Mouse (Mus musculus) embryonic facial prominence, embryonic 12.5 days (tissue): ENCODE measurements around the gene Ect2l. TPM values are rescaled to one million over a fixed set of nuclear protein-coding genes. Genes with fewer than 3 reads are reported as not detected.

ENCODE experiments used
- ATAC-seq: fragments of 200-750 bp; cut with Nextera tagmentation; 2 replicates; pipeline ENCODE4 v1.8.0; 2017; ENCODE audit not compliant: insufficient number of reproducible peaks, insufficient read depth, low FRiP score, low TSS enrichment
- H3K27ac ChIP-seq: fragments of 300-500 bp; sonication (generic); 2 replicates; pipeline ENCODE4 v1.5.1; 2016; ENCODE audit warnings: mild to moderate bottlenecking
- H3K27me3 ChIP-seq: fragments of 300-500 bp; sonication (generic); 2 replicates; pipeline ENCODE4 v1.6.1; 2016; ENCODE audit warnings: mild to moderate bottlenecking, moderate library complexity
- H3K36me3 ChIP-seq: fragments of 300-500 bp; sonication (generic); 2 replicates; pipeline ENCODE4 v1.6.1; 2016; ENCODE audit warnings: mild to moderate bottlenecking
- H3K4me1 ChIP-seq: fragments of 300-500 bp; sonication (generic); 2 replicates; pipeline ENCODE4 v1.6.1; 2016
- H3K4me2 ChIP-seq: fragments of 300-500 bp; sonication (generic); replicated peaks from 2 replicates; pipeline ENCODE4 v1.6.1; 2016; ENCODE audit warnings: mild to moderate bottlenecking, moderate library complexity
- H3K4me3 ChIP-seq: fragments of 300-500 bp; sonication (generic); 2 replicates; pipeline ENCODE4 v1.5.1; 2016; ENCODE audit warnings: mild to moderate bottlenecking
- H3K9ac ChIP-seq: fragments of 300-500 bp; sonication (generic); 2 replicates; pipeline ENCODE4 v1.6.1; 2016; ENCODE audit warnings: mild to moderate bottlenecking, moderate library complexity
- H3K9me3 ChIP-seq: fragments of 300-500 bp; sonication (generic); 2 replicates; pipeline ENCODE4 v1.6.1; 2016; ENCODE audit warnings: mild to moderate bottlenecking, moderate library complexity
- WGBS: fragments of 180-500 bp; shearing (Covaris S2); methylation state at CpG from one replicate; pipeline ENCODE4 v1.1.7; 2016; 5-methylcytosine and 5-hydroxymethylcytosine counted together
- polyA plus RNA-seq: library from polyadenylated mRNA; unstranded; fragments of >200 nt; fragmentation: Nextera tagmentation; extraction: Ambion mirVana; gene quantifications from 2 replicates; pipeline ENCODE4 v1.2.1, GENCODE M21; 2016

Ect2l gene
- polyA plus RNA-seq: 0.55 TPM in 2 replicates

DNA sequence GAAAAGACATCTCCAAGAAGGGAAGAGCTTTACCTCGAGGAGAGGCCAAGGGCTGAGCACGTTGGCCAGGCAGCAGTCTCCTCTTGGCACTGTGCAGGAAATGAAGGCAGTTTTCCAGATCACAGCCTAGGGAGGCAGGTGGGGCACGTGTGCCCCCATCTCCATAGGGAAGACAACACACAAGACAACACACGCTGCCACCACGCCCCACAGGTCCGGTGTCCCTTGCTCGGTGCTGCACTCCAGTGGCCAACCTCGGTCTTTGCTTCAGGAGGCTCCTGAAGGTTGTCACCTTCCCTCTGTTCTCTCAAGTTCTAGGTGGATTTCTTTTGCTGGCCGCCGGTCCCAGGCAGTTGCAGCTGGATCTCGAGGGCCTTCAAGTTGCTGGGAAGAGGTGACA, at the start of gene Ect2l:
Ect2l (minus strand) TSS at position 165 of the 400 bp plus-strand sequence.
- Histone ChIP-seq H3K4me3 (no peak within 1 kb of the TSS), H3K27ac (no peak within 1 kb of the TSS), H3K4me1 (no peaks in the 10 kb centered on the region), H3K27me3 (no peaks in the 10 kb centered on the region), H3K36me3 (no peaks in the 10 kb centered on the region), H3K9ac (no peak within 1 kb of the TSS), H3K9me3 (no peaks in the 10 kb centered on the region), H3K4me2 (0 out of 2 replicates have a peak within 1 kb of the TSS, but pooled peaks have one; percentile 14)
- 13% methylated on average over 11 of the region's 11 CpGs for WGBS
- ATAC-seq: no peak

DNA sequence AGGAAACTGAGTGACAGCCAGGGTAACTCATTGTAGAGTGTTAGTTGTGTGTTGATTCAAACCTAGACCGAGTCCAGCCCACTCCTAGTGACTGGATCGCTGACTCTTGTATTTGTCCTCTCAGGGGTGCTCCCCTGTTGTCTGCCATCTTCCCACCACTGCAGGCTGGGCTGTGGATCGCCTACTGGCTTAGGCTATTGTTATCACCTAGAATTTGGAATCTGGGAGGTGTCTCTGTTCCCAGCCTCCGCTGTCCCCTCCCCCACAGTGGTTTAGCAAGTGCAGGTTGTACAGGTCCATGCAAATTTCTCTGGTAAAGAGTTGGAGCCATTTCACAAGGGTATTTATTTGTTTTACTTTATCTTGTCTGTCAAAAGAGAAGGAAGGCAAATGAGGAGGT, 40.7 kb upstream of the Ect2l start:
- WGBS: 72% methylated on average over 4 of the region's 4 CpGs
- Histone ChIP-seq H3K4me2 (no peak overlapping the region), H3K27ac (no peak overlapping the region), H3K27me3 (no peaks in the 10 kb centered on the region), H3K4me1 (no peaks in the 10 kb centered on the region), H3K4me3 (no peak overlapping the region), H3K9me3 (no peaks in the 10 kb centered on the region), H3K9ac (no peak overlapping the region), H3K36me3 (no peaks in the 10 kb centered on the region)
- ATAC-seq: no peak

DNA sequence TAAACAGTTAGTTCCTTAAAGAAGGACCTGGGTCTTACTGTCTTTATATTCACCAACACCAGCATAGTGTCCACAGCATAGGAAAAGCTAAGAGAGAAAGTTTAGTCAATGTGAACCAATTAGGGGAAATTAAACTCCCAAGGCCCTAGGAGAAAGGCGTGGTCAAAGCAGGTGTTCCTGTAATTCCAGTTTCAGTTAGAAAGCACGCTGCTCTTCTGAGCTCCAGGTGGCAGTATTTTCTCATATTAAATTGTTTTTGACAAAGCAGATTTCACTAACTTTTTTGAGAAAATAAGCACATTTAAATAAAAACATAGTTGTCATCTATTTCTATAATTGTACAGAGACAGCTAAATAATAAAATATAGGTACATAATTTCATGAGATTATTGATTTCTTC, 32.9 kb upstream of the Ect2l start:
- Histone ChIP-seq H3K4me3 (no peak overlapping the region), H3K27ac (no peak overlapping the region), H3K4me2 (no peak overlapping the region), H3K36me3 (no peaks in the 10 kb centered on the region), H3K9ac (no peak overlapping the region), H3K4me1 (no peaks in the 10 kb centered on the region), H3K27me3 (no peaks in the 10 kb centered on the region), H3K9me3 (no peaks in the 10 kb centered on the region)
- 52% methylated on average over 2 of the region's 2 CpGs for WGBS
- no peak for ATAC-seq

DNA sequence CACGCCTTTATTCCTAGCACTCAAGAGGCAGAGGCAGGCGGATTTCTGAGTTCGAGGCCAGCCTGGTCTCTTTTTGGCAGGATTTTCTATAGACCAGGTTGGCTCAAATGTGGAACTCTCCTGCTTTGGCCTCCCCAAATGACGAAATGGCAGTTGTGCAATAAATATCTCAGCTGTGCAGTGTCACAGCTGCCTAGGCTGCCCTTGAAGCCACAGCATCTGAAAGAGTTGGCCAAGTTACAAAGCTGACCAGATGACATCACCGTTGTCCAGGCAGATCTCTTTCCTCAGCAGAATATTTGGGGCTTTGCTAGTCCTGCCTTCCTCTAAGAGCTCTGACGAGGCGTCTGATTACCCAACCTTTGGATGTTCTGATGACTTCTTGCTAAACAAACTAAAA, 26.5 kb upstream of the Ect2l start:
- Histone ChIP-seq H3K4me2 (no peak overlapping the region), H3K9ac (no peak overlapping the region), H3K36me3 (no peaks in the 10 kb centered on the region), H3K9me3 (no peaks in the 10 kb centered on the region), H3K27ac (no peak overlapping the region), H3K27me3 (no peaks in the 10 kb centered on the region), H3K4me1 (peaks cover 3% of the 10 kb centered on the region; the same call in 1 of the 2 replicates), H3K4me3 (no peak overlapping the region)
- no peak for ATAC-seq
- WGBS: 83% methylated on average over 7 of the region's 7 CpGs

DNA sequence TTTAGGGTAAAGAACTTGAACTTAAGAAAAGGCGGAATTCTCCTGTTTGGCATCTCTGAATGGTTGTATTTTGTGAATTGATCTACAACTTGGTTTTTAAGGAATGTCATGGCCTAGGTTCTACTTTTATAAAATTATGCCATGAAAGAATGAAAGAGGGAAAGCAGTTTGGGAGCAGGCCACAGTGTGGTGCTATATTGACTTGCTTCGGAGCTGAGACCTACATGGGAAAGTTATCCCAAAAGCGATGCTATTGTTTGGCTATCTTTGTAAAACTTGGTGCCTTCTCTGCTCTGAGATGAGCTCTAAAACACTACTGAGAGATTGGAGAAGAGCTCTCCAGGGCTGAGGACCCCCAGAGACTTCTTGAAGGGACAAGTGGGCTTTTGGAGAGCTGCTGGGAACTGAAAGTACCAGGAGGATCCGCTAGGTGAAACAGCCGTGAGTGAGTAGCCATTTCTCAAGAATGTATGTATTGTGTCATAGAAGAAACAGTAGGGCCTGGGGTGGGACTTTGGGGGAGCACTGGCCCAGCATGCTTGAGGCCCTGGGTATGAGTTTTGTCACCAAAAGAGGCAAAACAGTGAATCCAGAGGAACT, 25.7 kb upstream of the Ect2l start:
- Histone ChIP-seq H3K9me3 (no peaks in the 10 kb centered on the region), H3K36me3 (no peaks in the 10 kb centered on the region), H3K27ac (no peak overlapping the region), H3K9ac (no peak overlapping the region), H3K4me1 (peaks cover 3% of the 10 kb centered on the region; the same call in 1 of the 2 replicates), H3K27me3 (no peaks in the 10 kb centered on the region), H3K4me3 (no peak overlapping the region), H3K4me2 (no peak overlapping the region)
- ATAC-seq: no peak
- WGBS: 80% methylated on average over 5 of the region's 5 CpGs

DNA sequence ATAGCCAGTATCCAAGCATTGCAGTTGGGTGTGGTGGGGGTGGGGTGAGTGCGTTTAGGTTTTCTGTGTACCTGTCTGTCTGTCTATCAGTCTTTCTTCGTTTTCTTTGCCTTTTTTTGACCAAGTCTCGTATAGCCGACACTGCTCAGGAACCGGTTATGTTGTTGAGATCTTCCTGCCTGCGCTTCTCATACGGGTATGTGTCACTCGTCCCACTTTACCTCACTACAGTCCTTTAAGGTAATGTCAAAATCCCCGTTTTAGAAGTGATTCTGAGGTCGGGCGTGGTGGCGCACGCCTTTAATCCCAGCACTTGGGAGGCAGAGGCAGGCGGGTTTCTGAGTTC, 24.7 kb upstream of the Ect2l start:
- peak; percentile 62; the same call in 1 of the 2 replicates for ATAC-seq
- Histone ChIP-seq H3K36me3 (no peaks in the 10 kb centered on the region), H3K4me3 (peak overlapping the region; percentile 77), H3K27ac (no peak overlapping the region), H3K4me1 (peaks cover 3% of the 10 kb centered on the region; the same call in 1 of the 2 replicates), H3K27me3 (no peaks in the 10 kb centered on the region), H3K4me2 (peak overlapping the region; percentile 80), H3K9me3 (no peaks in the 10 kb centered on the region), H3K9ac (peak overlapping the region; percentile 58)
- 11% methylated on average over 14 of the region's 14 CpGs for WGBS

DNA sequence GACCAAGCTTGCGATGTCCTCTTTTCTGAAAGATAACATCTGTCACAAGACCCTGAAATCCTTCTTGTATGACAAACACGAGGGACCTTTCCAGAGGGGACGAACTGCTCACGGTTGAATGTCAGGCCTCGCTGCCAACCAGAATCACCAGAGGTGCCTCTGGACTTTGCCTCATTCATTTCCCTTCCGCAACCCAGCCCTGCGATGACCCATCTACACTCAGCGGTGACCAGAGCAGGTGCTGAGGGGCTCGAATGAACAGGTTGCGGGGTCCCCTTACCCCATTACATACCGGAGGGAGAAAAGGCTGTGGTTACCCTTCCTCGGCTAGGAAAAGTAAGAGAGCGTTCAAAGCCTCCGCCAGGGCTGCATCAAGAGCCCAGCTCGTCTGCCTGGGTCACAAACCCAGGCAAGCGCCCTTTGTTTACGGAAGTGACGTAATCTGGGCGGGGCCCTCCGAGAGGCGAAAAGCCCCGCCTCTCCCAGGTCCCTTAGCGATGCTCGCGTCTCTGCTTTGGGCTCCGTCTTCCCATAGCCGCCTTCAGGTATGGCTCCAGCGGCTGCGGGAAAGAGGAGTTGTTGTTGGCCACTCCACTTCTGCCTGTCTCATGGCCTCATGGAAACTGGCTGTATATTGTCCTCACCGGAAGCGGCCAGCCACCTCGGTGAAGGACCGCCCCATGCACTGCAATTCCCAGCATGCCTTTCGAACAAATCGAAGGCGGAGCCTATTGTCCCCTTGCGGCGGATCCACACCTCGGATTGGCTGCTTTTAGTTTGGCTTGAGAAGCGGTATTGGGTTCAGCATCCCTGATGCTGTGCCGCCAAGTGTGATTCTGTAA, 24.1 kb upstream of the Ect2l start, which contains the start of gene Ccdc28a:
Ccdc28a (minus strand) TSS at position 439 of the 842 bp plus-strand sequence.
- 2% methylated on average over 41 of the region's 41 CpGs for WGBS
- Histone ChIP-seq H3K9me3 (no peaks in the 10 kb centered on the region), H3K27me3 (no peaks in the 10 kb centered on the region), H3K36me3 (no peaks in the 10 kb centered on the region), H3K4me3 (peak within 1 kb of the TSS; percentile 77), H3K9ac (peak within 1 kb of the TSS; percentile 58), H3K4me2 (peak within 1 kb of the TSS; percentile 80), H3K4me1 (peaks cover 3% of the 10 kb centered on the region; the same call in 1 of the 2 replicates), H3K27ac (peak within 1 kb of the TSS; percentile 72; the same call in 1 of the 2 replicates)
- peak; percentile 96 for ATAC-seq

DNA sequence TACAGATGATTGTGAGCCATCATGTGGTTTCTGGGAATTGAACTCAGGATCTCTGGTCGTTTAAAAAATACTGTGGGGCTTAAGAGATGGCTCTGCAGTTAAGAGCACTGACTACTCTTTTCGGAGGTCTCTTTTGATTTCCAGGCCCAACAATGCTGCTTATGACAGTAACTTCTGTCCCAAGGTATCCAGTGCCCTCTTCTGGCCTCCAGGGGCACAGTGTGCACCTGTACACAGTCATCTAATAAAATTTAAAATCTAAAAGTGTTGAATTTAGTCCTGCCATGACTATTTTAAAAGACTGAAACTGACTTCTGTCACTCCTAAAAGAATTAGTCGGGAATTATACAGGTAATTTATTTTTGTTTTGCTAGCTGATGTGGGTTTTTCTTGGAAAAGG, 23.2 kb upstream of the Ect2l start:
- Histone ChIP-seq H3K27ac (no peak overlapping the region), H3K4me2 (peak overlapping the region; percentile 80; the same call in 1 of the 2 replicates), H3K4me1 (peaks cover 3% of the 10 kb centered on the region; the same call in 1 of the 2 replicates), H3K27me3 (no peaks in the 10 kb centered on the region), H3K9me3 (no peaks in the 10 kb centered on the region), H3K4me3 (no peak overlapping the region), H3K9ac (no peak overlapping the region), H3K36me3 (no peaks in the 10 kb centered on the region)
- WGBS: 56% methylated on average over 3 of the region's 3 CpGs
- ATAC-seq: no peak

DNA sequence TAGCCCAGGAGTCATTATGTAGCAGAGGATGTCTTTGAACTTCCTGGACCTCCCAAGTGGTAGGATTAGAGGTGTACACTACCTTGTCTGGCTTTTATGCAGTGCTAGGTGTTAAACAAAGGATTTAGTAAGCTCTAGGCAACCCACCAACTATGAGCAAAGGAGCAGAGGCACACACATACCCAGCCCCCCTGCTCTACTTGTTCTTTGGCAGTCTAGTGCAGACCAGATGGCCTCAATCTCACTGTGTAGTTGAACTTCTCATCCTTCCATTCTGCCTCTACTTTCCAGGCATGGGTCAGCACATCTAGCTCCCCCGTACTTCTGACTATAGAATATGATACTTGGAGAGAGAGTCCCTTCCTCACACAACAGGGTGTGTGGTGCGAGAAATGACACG, 13.7 kb upstream of the Ect2l start:
- H3K4me1 ChIP-seq: no peaks in the 10 kb centered on the region
- H3K27ac ChIP-seq: no peak overlapping the region
- WGBS: 87% methylated on average over 3 of the region's 3 CpGs
- no peak overlapping the region for H3K9ac ChIP-seq
- H3K4me2 ChIP-seq: no peak overlapping the region
- no peak for ATAC-seq
- H3K27me3 ChIP-seq: no peaks in the 10 kb centered on the region
- no peak overlapping the region for H3K4me3 ChIP-seq
- H3K9me3 ChIP-seq: no peaks in the 10 kb centered on the region
- H3K36me3 ChIP-seq: no peaks in the 10 kb centered on the region

DNA sequence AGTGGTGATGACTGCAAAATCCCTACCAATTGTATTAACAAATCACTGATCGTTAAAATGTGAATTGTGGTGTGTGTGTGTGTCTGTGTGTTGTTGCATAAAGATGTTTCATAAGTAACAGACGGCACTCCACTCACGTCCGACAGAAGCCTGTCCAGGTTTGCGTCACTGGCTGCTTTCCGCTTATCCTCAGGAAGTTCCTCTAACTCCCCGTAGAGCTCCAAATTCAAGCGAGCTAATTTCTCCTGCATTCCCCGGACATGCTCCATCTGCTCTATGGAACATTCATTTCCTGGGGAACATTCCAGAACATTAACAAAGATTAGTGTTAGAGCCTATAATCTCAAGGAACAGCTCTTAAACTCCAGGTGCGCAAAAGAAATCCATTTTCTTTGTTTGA, 8.7 kb upstream of the Ect2l start:
- Histone ChIP-seq H3K9ac (no peak overlapping the region), H3K36me3 (no peaks in the 10 kb centered on the region), H3K9me3 (no peaks in the 10 kb centered on the region), H3K4me2 (no peak overlapping the region), H3K27me3 (no peaks in the 10 kb centered on the region), H3K4me3 (no peak overlapping the region), H3K27ac (no peak overlapping the region), H3K4me1 (no peaks in the 10 kb centered on the region)
- no peak for ATAC-seq
- 81% methylated on average over 10 of the region's 10 CpGs for WGBS

DNA sequence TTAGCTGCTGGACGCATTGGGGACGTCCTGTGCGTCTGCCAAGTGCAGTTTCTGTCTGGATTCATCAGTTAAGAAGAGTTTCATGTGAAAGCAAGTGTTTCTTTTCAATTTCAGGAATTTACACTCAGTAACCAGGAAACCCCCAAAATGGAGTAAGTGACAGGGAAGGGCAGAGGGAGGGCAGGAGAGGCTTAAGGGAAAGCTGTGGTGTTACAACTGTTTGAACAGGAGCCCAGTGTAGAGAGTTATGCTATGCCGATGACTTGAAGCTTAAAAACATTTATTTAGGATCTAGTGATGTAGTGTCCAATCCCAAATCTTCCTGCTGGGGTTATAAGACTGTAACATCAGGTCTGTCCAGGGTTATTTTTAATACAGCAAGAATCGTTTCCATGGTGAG, 3.4 kb upstream of the Ect2l start:
- Histone ChIP-seq H3K27me3 (no peaks in the 10 kb centered on the region), H3K4me3 (no peak overlapping the region), H3K4me2 (no peak overlapping the region), H3K4me1 (no peaks in the 10 kb centered on the region), H3K9me3 (no peaks in the 10 kb centered on the region), H3K36me3 (no peaks in the 10 kb centered on the region), H3K27ac (no peak overlapping the region), H3K9ac (no peak overlapping the region)
- 85% methylated on average over 5 of the region's 5 CpGs for WGBS
- ATAC-seq: no peak

DNA sequence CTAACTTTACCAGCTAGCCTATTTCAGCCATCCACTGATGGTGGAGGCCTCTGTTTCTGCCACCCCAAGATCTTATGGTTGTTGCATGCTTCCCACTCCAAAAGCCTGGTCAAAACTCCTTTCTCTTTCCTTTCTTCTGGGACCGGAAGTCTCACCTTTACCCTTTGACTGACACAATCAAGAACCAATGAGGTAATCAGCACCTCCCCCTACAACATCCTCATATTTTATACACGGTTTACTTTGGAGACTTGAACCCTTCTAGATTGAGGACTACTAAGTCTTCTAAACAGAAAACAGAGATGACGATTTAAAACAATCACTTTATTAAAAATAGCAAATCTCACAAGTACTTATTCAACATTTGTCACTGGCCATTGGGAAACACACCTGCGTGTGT, 2.7 kb upstream of the Ect2l start:
- Histone ChIP-seq H3K9me3 (no peaks in the 10 kb centered on the region), H3K4me2 (no peak overlapping the region), H3K27me3 (no peaks in the 10 kb centered on the region), H3K36me3 (no peaks in the 10 kb centered on the region), H3K27ac (no peak overlapping the region), H3K9ac (no peak overlapping the region), H3K4me3 (no peak overlapping the region), H3K4me1 (no peaks in the 10 kb centered on the region)
- no peak for ATAC-seq
- 81% methylated on average over 4 of the region's 4 CpGs for WGBS
